Mouse (Mus musculus): ENCODE results near the gene Zfp423. TPM values are rescaled to one million over a fixed set of nuclear protein-coding genes. Genes with fewer than 3 reads are reported as not detected.

Zfp423 gene
- total and polyA plus RNA-seq, 2 experiments from 2014 or later: 18.4 to 34.6 TPM

GRCm38 (mm10) chr8:87746072-87746471, 213.3 kb downstream of the Zfp423 start:
- H3K4me2 ChIP-seq (ENCODE audit: low read depth): no peak overlapping the region
- peak; percentile 23; the same call in 1 of the 2 replicates for ATAC-seq
- no peak overlapping the region for H3K4me3 ChIP-seq (ENCODE audit: low read depth, low read length)
- 18% methylated on average over 14 of the region's 14 CpGs for WGBS
- H3K36me3 ChIP-seq (ENCODE audit: insufficient read depth): no peaks in the 10 kb centered on the region
- 0 out of 2 replicates have a peak overlapping the region, but pooled peaks have one; percentile 3 for H3K9ac ChIP-seq
- peak; percentile 47 for DNase-seq
- no peaks in the 10 kb centered on the region for H3K27me3 ChIP-seq (ENCODE audit: insufficient read depth, low read length)
- TF ChIP-seq CTCF (IDR thresholded peaks at IDR 0.05; ENCODE audit: low read depth): no peak
- H3K9me3 ChIP-seq (ENCODE audit: low read length): no peaks in the 10 kb centered on the region
- no peak overlapping the region for H3K27ac ChIP-seq (ENCODE audit: low read depth, low read length)
- H3K4me1 ChIP-seq (ENCODE audit: insufficient read depth): peaks cover 16% of the 10 kb centered on the region

DNA sequence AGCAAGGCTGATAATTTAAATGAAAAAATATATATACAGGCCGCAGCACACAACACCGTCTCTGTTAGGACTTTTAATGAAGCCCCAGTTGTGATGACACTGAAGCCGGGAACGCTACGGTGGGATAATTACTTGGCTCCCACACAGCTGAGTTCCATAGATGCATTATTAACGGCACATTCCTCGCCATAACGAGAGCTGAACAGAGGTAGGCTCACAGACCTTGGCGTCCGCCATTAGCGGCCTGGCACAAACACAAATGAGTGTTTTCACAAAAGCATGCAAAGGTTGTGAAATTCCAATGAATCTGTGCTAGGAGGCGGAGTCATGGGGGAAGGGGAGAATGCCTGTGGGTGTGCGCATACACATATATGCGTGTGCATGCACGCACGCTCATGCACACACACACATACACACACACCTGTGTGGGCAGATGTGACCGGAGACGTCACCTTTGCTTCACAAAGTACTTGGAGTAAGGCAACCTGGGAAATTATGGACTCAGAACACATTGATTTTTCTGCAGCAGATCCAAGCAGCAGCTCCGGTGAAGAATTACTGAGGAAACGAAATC, 214.2 kb downstream of the Zfp423 start:
- DNase-seq (peak; percentile 24), ATAC-seq (no peak)
- Histone ChIP-seq H3K9ac (no peak overlapping the region), H3K4me1 (ENCODE audit: insufficient read depth) (peaks cover 16% of the 10 kb centered on the region), H3K27ac (ENCODE audit: low read depth, low read length) (no peak overlapping the region), H3K27me3 (ENCODE audit: insufficient read depth, low read length) (no peaks in the 10 kb centered on the region), H3K36me3 (ENCODE audit: insufficient read depth) (no peaks in the 10 kb centered on the region), H3K4me2 (ENCODE audit: low read depth) (no peak overlapping the region), H3K9me3 (ENCODE audit: low read length) (no peaks in the 10 kb centered on the region), H3K4me3 (ENCODE audit: low read depth, low read length) (no peak overlapping the region)
- WGBS: 23% methylated on average over 20 of the region's 20 CpGs
- TF ChIP-seq CTCF (IDR thresholded peaks at IDR 0.05; ENCODE audit: low read depth): no peak

- Histone ChIP-seq H3K4me1 (ENCODE audit: insufficient read depth) (peaks cover 16% of the 10 kb centered on the region), H3K9ac (no peak overlapping the region), H3K36me3 (ENCODE audit: insufficient read depth) (no peaks in the 10 kb centered on the region), H3K4me2 (ENCODE audit: low read depth) (no peak overlapping the region), H3K27me3 (ENCODE audit: insufficient read depth, low read length) (no peaks in the 10 kb centered on the region), H3K4me3 (ENCODE audit: low read depth, low read length) (no peak overlapping the region), H3K9me3 (ENCODE audit: low read length) (no peaks in the 10 kb centered on the region), H3K27ac (ENCODE audit: low read depth, low read length) (no peak overlapping the region)
- DNase-seq (no peak), ATAC-seq (no peak)
- WGBS: 37% methylated on average over 6 of the region's 6 CpGs
- no peak for TF ChIP-seq CTCF (IDR thresholded peaks at IDR 0.05; ENCODE audit: low read depth)
Measured at GRCm38 (mm10) chr8:87744556-87744955, 214.8 kb downstream of the Zfp423 start.

DNA sequence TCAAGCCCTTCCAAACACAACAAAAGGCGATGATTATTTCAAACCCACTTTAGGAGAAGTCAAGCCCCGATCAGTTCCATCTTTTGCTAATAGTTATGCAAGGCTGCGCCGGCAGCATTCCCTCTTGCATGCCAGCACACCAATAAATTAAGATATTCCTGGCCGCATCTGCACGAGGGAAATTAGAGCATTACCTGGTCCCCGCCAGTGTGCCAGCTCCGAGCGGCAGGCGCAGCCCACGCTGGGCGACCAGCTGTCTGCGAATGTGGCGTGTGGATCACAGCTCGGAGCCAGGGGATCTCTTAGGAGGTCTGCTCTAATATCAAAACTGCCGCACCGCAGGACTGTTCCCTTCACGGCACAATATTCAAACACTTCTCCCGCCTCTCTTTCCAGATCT, 217.4 kb downstream of the Zfp423 start:
- H3K4me3 ChIP-seq (ENCODE audit: low read depth, low read length): no peak overlapping the region
- no peak overlapping the region for H3K9ac ChIP-seq
- no peak for ATAC-seq
- peaks cover 13% of the 10 kb centered on the region for H3K4me1 ChIP-seq (ENCODE audit: insufficient read depth)
- H3K9me3 ChIP-seq (ENCODE audit: low read length): no peaks in the 10 kb centered on the region
- no peak overlapping the region for H3K4me2 ChIP-seq (ENCODE audit: low read depth)
- no peak for TF ChIP-seq CTCF (IDR thresholded peaks at IDR 0.05; ENCODE audit: low read depth)
- WGBS: 65% methylated on average over 19 of the region's 19 CpGs
- H3K36me3 ChIP-seq (ENCODE audit: insufficient read depth): no peaks in the 10 kb centered on the region
- no peaks in the 10 kb centered on the region for H3K27me3 ChIP-seq (ENCODE audit: insufficient read depth, low read length)
- no peak overlapping the region for H3K27ac ChIP-seq (ENCODE audit: low read depth, low read length)
- no peak for DNase-seq

DNA sequence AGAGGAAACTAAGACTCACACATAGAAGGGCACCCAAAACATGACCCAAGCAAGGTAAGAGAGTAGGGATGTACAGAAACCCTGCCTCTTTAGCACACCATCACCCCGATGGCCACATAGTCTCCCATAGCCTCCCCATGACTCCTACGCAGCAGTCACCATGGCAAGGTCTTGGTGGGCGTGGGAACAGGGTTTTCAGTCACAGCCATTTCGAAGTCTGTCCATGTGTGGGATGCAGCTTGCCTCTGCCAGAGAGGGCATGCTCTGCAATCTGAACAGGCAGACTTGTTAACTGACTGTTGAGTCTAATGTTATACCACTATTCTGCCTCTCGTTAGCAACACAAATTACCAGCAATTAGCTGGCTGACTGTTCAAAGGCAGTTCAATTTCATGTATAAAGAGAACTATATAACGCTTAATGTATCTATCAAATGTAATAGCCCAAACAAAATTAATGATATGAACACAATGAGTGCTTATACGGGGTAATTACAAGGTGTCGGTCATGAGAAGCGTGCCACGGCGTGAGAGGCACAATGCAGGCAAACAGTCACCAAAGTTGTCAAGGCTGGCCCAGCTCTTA, 218.4 kb downstream of the Zfp423 start:
- no peak for TF ChIP-seq CTCF (IDR thresholded peaks at IDR 0.05; ENCODE audit: low read depth)
- WGBS: 47% methylated on average over 11 of the region's 11 CpGs
- H3K4me1 ChIP-seq (ENCODE audit: insufficient read depth): peaks cover 9% of the 10 kb centered on the region
- no peaks in the 10 kb centered on the region for H3K9me3 ChIP-seq (ENCODE audit: low read length)
- H3K36me3 ChIP-seq (ENCODE audit: insufficient read depth): no peaks in the 10 kb centered on the region
- no peak for DNase-seq
- no peak overlapping the region for H3K9ac ChIP-seq
- H3K27ac ChIP-seq (ENCODE audit: low read depth, low read length): no peak overlapping the region
- ATAC-seq: no peak
- no peak overlapping the region for H3K4me3 ChIP-seq (ENCODE audit: low read depth, low read length)
- H3K4me2 ChIP-seq (ENCODE audit: low read depth): no peak overlapping the region
- H3K27me3 ChIP-seq (ENCODE audit: insufficient read depth, low read length): no peaks in the 10 kb centered on the region

GRCm38 (mm10) chr8:87737900-87738299, 221.5 kb downstream of the Zfp423 start:
- peak; percentile 67 for DNase-seq
- no peak overlapping the region for H3K4me3 ChIP-seq (ENCODE audit: low read depth, low read length)
- WGBS: 15% methylated on average over 11 of the region's 11 CpGs
- peak overlapping the region; percentile 35; the same call in 1 of the 2 replicates for H3K27ac ChIP-seq (ENCODE audit: low read depth, low read length)
- no peak for TF ChIP-seq CTCF (IDR thresholded peaks at IDR 0.05; ENCODE audit: low read depth)
- ATAC-seq: peak; percentile 56
- H3K4me2 ChIP-seq (ENCODE audit: low read depth): no peak overlapping the region
- H3K27me3 ChIP-seq (ENCODE audit: insufficient read depth, low read length): no peaks in the 10 kb centered on the region
- H3K9ac ChIP-seq: no peak overlapping the region
- no peaks in the 10 kb centered on the region for H3K36me3 ChIP-seq (ENCODE audit: insufficient read depth)
- H3K4me1 ChIP-seq (ENCODE audit: insufficient read depth): no peaks in the 10 kb centered on the region
- H3K9me3 ChIP-seq (ENCODE audit: low read length): no peaks in the 10 kb centered on the region

- WGBS: 41% methylated on average over 4 of the region's 4 CpGs
- no peak overlapping the region for H3K4me3 ChIP-seq (ENCODE audit: low read depth, low read length)
- no peaks in the 10 kb centered on the region for H3K9me3 ChIP-seq (ENCODE audit: low read length)
- ATAC-seq (peak; percentile 53), DNase-seq (no peak)
- no peaks in the 10 kb centered on the region for H3K27me3 ChIP-seq (ENCODE audit: insufficient read depth, low read length)
- no peak for TF ChIP-seq CTCF (IDR thresholded peaks at IDR 0.05; ENCODE audit: low read depth)
- H3K36me3 ChIP-seq (ENCODE audit: insufficient read depth): no peaks in the 10 kb centered on the region
- H3K4me2 ChIP-seq (ENCODE audit: low read depth): no peak overlapping the region
- peak overlapping the region; percentile 55; the same call in 1 of the 2 replicates for H3K27ac ChIP-seq (ENCODE audit: low read depth, low read length)
- no peaks in the 10 kb centered on the region for H3K4me1 ChIP-seq (ENCODE audit: insufficient read depth)
- no peak overlapping the region for H3K9ac ChIP-seq
Measured at GRCm38 (mm10) chr8:87734902-87735301, 224.5 kb downstream of the Zfp423 start.

Measured in forebrain, postnatal 0 days (tissue).